Mouse (Mus musculus) lung, adult 2 months (tissue): ENCODE measurements around the gene Krtcap3. TPM values are rescaled to one million over a fixed set of nuclear protein-coding genes. Genes with fewer than 3 reads are reported as not detected.

Experiments used
- DNase-seq: peaks from one replicate; pipeline ENCODE4 v3.0.0; 2022
- H3K4me1 ChIP-seq: fragments of 200-500 bp; 2 replicates; pipeline ENCODE4 v1.6.1; 2011; ENCODE audit warnings: low read length; ENCODE audit not compliant: control insufficient read depth, insufficient read depth
- H3K4me3 ChIP-seq: fragments of 200-500 bp; replicated peaks from 2 replicates; pipeline ENCODE3; 2011; ENCODE audit warnings: low read depth, mild to moderate bottlenecking, control low read depth, low read length; ENCODE audit errors: extremely low read depth
- CTCF ChIP-seq: fragments of 200-500 bp; IDR thresholded peaks from 2 replicates; pipeline ENCODE4 v1.5.1; 2011; ENCODE audit warnings: mild to moderate bottlenecking, low read length, control low read depth; ENCODE audit not compliant: insufficient read depth
- POLR2A ChIP-seq: fragments of 200-500 bp; IDR thresholded peaks from 2 replicates; pipeline ENCODE4 v1.6.1; 2011; ENCODE audit warnings: low read depth, mild to moderate bottlenecking, control low read depth, low read length, borderline replicate concordance; ENCODE audit errors: extremely low read depth
- WGBS: fragments of 180-500 bp; shearing (Covaris S2); methylation state at CpG from one replicate; pipeline ENCODE4 v1.1.7; 2018; 5-methylcytosine and 5-hydroxymethylcytosine counted together
- polyA plus RNA-seq: library from polyadenylated mRNA; depleted of rRNA; stranded (reverse); fragments of >200 nt; gene quantifications from 2 replicates; pipeline ENCODE4 v1.2.3, GENCODE M21; 2012

Gene Krtcap3
- polyA plus RNA-seq, 1 experiment: 71.3 TPM

DNA sequence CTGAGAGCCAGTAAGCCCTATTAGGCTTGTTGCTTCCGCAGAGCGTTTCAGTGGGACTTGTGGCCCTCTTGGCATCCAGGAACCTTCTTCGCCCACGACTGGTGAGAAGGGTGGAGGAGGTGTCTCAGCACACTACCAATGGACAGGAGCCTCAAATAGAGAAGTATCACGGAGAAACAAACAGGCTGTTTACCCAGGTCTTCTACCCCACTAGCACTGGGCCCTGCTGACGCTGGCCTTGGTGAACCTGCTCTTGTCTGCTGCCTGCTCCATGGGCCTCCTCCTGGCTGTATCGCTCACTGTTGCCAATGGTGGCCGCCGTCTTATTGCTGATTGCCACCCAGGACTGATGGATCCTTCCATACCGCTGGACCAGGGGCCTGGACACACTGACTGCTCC lies 660 bp downstream of the Krtcap3 start:
- Histone ChIP-seq H3K4me3 (peak overlapping the region; percentile 45), H3K4me1 (peaks cover 8% of the 10 kb centered on the region)
- 63% methylated on average over 10 of the region's 10 CpGs for WGBS
- DNase-seq: no peak
- TF ChIP-seq POLR2A: no peak
- TF ChIP-seq CTCF: no peak

DNA sequence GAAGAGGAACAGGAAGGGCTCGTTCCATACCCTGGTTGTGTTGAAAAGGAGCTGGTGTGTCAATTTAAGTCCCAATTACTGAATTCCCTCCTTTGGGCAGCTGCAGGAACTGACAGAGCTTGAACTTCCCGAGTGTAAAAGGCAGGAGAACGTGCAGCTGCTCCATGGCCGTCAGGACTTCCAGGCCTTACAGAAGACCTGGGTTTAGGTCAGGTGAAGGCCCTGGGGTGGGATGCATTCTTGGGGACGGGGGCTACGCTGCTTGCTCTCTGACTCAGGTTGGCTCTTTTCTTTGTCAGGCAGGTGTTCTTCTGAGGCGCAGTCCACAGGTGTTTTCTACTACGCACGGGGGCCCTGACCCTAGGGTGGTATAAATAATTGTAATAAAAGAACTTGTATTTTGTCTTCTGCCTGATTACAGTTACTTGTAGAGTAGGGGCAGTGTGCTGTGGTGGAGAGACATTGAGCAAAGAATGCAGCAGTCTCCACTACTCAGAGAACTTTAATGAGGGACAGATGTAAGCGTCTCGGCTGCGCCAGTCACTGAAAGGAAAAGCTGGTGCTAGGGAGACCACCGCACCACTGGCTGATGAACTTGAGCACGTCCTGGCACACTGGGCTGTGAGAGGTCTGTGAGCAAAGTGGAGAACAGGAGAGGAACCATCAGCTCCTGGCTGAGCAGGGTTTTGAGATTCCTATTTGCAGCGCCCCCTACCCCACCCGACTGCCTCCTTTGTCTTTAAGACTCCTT lies 1.5 kb downstream of the Krtcap3 start:
- WGBS: 78% methylated on average over 16 of the region's 16 CpGs
- peaks cover 8% of the 10 kb centered on the region for H3K4me1 ChIP-seq
- no peak overlapping the region for H3K4me3 ChIP-seq
- TF ChIP-seq CTCF: no peak
- no peak for TF ChIP-seq POLR2A
- DNase-seq: no peak

DNA sequence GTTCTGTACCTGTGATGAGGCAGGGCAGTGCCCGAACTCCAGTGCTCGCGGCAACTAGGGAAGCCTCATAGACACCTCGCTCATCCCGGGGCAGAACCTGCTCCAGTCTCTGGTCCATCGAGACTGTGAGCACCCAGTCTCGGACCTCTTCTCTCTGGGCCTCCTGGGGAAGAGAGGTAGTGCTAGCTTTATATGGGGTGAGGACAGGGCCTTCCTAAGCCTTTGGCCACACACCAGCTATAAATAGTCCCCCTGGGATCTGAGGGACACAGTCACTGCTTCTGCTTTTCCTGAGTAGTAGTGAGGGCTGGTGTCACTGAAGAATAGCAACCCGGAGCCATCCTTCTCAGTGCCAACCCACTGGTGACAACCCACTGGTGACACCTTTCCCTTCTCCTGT lies 2.3 kb downstream of the Krtcap3 start:
- 86% methylated on average over 8 of the region's 8 CpGs for WGBS
- peaks cover 8% of the 10 kb centered on the region for H3K4me1 ChIP-seq
- no peak overlapping the region for H3K4me3 ChIP-seq
- peak; percentile 8 for DNase-seq
- TF ChIP-seq POLR2A (no peak), CTCF (no peak)

DNA sequence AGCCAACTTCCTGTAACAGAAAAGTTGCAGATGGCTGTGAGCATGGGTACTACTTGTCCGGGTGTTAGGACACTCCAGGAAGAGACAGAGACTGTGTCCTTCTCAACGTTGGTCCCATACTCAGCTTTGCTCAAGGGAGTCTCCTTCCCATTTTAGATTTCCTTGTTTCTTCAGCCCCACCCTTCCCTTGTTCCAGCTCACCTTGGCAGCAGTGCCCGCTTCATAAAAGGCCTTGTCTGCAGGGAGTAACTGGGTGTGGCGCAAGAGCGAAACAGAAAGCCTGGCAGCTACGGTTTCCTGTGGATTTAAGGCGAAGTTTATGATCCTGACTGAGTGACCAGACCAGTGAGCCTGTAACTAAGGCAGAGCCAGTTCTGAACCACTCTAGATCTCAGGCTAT lies 3.0 kb downstream of the Krtcap3 start:
- peaks cover 8% of the 10 kb centered on the region for H3K4me1 ChIP-seq
- DNase-seq: peak; percentile 65
- TF ChIP-seq POLR2A (no peak), CTCF (no peak)
- no peak overlapping the region for H3K4me3 ChIP-seq
- WGBS: 26% methylated on average over 7 of the region's 7 CpGs

DNA sequence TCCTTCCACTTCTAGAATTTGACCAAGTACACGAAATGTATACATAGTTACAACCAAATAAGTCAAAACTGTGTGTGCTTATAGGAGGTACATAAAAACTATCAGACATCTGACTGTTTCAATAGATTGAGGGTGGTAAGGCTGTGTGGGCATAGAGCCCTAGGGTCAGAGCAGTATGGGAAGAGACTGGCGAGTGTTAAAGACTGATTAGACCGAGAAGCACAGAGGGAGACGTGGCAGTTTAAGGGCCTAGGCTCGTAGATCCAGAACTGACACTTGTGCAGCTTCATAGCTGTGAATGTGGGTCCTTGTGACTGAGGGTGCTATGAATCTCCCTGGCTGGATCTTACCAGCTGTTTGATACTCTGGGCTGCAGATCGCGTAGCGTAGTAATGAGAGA lies 3.4 kb downstream of the Krtcap3 start:
- DNase-seq: no peak
- no peak for TF ChIP-seq POLR2A
- no peak for TF ChIP-seq CTCF
- 69% methylated on average over 8 of the region's 8 CpGs for WGBS
- no peak overlapping the region for H3K4me3 ChIP-seq
- peaks cover 8% of the 10 kb centered on the region for H3K4me1 ChIP-seq

DNA sequence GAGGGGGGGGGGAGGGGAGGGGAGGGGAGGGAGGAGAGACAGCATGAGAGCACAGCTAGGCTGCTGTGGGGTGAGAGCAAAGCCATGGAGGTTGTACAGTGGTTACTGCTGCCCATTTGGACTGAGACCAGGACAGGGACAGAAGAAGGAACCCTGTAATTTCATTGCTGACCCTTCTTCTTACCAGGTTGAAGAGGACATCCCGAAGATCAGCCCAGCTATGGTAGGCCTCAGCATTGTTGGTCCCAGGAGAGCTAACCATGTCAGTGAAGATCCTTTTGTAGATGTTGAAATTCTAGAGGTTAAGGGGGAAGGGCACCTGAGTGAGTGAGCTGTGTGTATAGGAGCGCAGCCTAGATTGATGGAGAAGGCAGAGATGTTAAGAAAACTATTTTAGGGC lies 3.9 kb downstream of the Krtcap3 start:
- DNase-seq: no peak
- WGBS: 96% methylated on average over 2 of the region's 2 CpGs
- TF ChIP-seq POLR2A (no peak), CTCF (no peak)
- Histone ChIP-seq H3K4me1 (peaks cover 8% of the 10 kb centered on the region), H3K4me3 (no peak overlapping the region)

DNA sequence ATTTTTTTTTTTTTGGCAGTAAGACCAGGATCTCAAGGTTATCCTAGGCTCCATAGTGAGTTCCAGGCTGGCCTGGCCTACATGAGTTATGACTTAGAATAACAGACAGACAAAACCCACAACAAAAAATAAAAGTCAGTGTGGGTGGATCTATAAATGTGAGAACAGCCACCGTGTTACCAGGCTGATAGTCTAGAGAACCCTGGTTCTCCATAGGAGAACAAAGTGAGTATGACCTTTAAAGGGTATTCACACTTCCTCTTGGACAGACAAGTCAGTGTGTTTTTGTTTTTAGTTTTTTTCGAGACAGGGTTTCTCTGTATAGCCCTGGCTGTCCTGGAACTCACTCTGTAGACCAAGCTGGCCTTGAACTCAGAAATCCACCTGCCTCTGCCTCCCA lies 4.5 kb downstream of the Krtcap3 start:
- no peak for DNase-seq
- no peak overlapping the region for H3K4me3 ChIP-seq
- peaks cover 8% of the 10 kb centered on the region for H3K4me1 ChIP-seq
- 67% methylated on average over 2 of the region's 2 CpGs for WGBS
- no peak for TF ChIP-seq POLR2A
- TF ChIP-seq CTCF: no peak

DNA sequence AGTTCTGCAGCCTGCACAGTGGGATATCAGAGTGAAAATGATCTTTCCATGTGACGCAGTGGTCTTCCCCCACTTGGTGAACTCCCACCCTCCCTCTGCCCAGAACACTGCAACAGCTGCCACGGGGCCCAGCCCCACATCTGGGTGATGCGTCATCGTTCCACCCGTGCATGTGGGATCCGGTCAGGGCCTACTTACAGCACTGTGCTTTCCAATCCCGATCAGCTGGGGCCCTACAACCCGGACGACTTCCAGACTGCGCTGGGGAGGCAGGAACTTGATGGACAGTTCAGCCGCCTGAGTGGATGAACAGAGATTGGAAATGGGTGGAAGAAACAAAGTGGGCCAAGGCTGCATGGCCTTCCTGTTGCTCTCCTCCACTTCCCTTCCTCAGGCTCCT lies 6.1 kb downstream of the Krtcap3 start:
- WGBS: 87% methylated on average over 11 of the region's 11 CpGs
- no peak for DNase-seq
- no peak overlapping the region for H3K4me3 ChIP-seq
- peaks cover 8% of the 10 kb centered on the region for H3K4me1 ChIP-seq
- TF ChIP-seq POLR2A (no peak), CTCF (no peak)

DNA sequence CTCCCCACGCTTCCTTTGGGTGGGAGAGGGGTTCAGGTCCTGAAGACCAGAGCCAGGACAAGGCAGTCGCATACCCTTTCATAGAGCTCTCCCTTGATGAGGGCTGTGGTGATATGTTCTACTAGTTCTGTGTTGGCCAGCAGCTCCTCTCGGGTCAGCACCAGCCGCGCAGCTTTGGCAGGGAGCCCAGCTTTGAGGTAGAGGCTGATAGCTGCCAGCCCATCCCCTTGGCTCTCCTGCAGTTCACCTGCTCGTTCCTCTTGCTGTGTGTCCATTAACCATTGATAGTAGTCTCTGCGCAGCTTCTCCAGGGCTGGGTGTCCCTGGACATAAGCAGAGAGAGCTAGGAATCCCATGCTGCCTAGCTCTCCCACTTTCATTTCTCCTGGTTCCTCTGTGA lies 14.6 kb downstream of the Krtcap3 start:
- WGBS: 80% methylated on average over 7 of the region's 7 CpGs
- DNase-seq: no peak
- no peak for TF ChIP-seq POLR2A
- no peak for TF ChIP-seq CTCF
- no peak overlapping the region for H3K4me3 ChIP-seq
- no peaks in the 10 kb centered on the region for H3K4me1 ChIP-seq

DNA sequence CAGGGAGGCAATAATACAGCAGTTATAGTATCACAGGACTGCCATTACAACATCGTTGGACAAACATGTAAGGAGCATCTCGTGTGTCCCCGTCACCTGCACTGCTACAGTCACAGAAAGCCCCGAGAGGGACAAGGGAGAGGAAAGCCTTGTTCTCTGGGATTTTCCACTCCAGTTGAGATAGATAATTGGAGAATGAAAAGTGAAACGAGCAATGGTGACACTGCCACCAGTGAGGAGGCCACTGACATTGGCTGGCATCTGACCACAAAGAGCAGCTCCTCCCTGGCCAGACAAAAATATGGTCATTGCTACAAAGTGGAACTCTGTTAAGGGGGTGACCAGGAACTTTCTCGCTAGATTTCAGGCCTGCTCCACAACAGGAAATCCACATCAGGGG lies 16.2 kb downstream of the Krtcap3 start:
- TF ChIP-seq CTCF (no peak), POLR2A (no peak)
- H3K4me1 ChIP-seq: no peaks in the 10 kb centered on the region
- H3K4me3 ChIP-seq: no peak overlapping the region
- no peak for DNase-seq
- 84% methylated on average over 6 of the region's 6 CpGs for WGBS
